Mouse (Mus musculus) megakaryocyte, embryonic 14.5 days (primary cell): ENCODE measurements around the gene Gm3776.
"Not testable (repeated sequence)": the region's sequence is repeated elsewhere in the genome, so short reads cannot be mapped to it uniquely, and the experiment has no call there.

Experiments
- FLI1 ChIP-seq: IDR thresholded peaks from 2 replicates; pipeline ENCODE4 v1.6.1; 2012; ENCODE audit warnings: low read length, inconsistent platforms, mixed read lengths
- GATA1 ChIP-seq: IDR thresholded peaks from 3 replicates; pipeline ENCODE4 v1.6.1; 2012; ENCODE audit warnings: mixed read lengths, low read length, inconsistent platforms, borderline replicate concordance

- TF ChIP-seq GATA1, FLI1: not testable (repeated sequence)
These were observed 36.8 kb downstream of the Gm3776 start for GRCm38 (mm10) chr9:78293683-78294082.
